Mouse (Mus musculus): ENCODE results near the gene Tgfb3.

DNA sequence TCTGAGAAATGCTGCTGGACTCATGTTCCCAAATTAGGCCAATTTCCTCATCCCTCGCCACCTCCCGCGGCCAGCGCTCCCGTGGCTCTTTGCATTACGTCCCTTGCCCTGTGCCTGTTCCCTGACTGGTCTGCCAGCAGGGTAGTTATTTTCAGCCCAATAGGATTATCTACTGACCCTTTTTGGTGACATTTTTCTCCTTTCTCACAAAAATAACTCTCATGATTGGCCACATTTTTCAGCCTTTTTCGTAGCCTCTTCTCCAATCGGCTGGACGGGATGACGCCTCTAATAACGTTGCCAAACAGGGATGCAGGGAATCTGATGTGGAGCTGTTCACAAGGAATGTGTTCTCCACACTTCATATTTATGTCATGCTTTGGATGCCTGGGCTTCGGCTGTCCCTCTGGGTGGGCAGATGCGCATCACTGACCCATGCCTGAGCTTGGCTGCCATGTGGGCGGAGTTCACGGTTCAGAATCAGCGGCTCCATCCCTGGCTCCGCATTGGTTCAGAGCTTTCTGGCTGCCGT, 12.8 kb upstream of the Tgfb3 start:
- no peak for TF ChIP-seq GABPA (IDR thresholded peaks at IDR 0.05; ENCODE audit: low read depth, low read length)
- no peak for TF ChIP-seq SMC3 (IDR thresholded peaks at IDR 0.05; ENCODE audit: low read depth, low read length)
- TF ChIP-seq EP300 (IDR thresholded peaks at IDR 0.05; ENCODE audit: low read depth in 1 of 2, low read length in 2 of 2) = no peak
- no peak for TF ChIP-seq CHD1 (IDR thresholded peaks at IDR 0.05; ENCODE audit: low read depth, low read length)

Measured in MEL (cell line).